Mouse (Mus musculus) MEL (cell line): ENCODE results near the gene C1ra.

Experiments
- BHLHE40 ChIP-seq: IDR thresholded peaks from 2 replicates; pipeline ENCODE4 v1.6.1; 2012; ENCODE audit warnings: low read depth, mild to moderate bottlenecking, inconsistent platforms, low read length, improper control_type of control experiment, borderline replicate concordance
- CTCF ChIP-seq, 3 experiments: IDR thresholded peaks in 2 of 3; conservative IDR thresholded peaks in 1 of 3; 2 replicates each; pipeline ENCODE4 v1.5.1; 2011 to 2012; ENCODE audit warnings: low read length in 3 of 3, low read depth in 2 of 3, mild to moderate bottlenecking in 2 of 3, improper control_type of control experiment in 1 of 3, inconsistent platforms in 1 of 3, mixed read lengths in 1 of 3, moderate library complexity in 1 of 3; ENCODE audit not compliant: control insufficient read depth in 1 of 3, insufficient read depth in 1 of 3, poor library complexity in 1 of 3, severe bottlenecking in 1 of 3
- E2F4 ChIP-seq: IDR thresholded peaks from 2 replicates; pipeline ENCODE4 v1.6.1; 2011; ENCODE audit warnings: low read depth, low read length, improper control_type of control experiment, borderline replicate concordance
- ELF1 ChIP-seq: IDR thresholded peaks from 2 replicates; pipeline ENCODE4 v1.6.1; 2014; ENCODE audit warnings: low read depth, mild to moderate bottlenecking, inconsistent platforms, low read length, improper control_type of control experiment, moderate library complexity
- GATA1 ChIP-seq: IDR thresholded peaks from 2 replicates; pipeline ENCODE4 v1.6.1; 2011; ENCODE audit warnings: low read depth, low read length, improper control_type of control experiment
- POLR2A ChIP-seq, 2 experiments: IDR thresholded peaks; 2 replicates each; pipeline ENCODE4 v1.6.1; 2011 to 2012; ENCODE audit warnings: low read length in 2 of 2, mild to moderate bottlenecking in 2 of 2, control low read depth in 1 of 2, improper control_type of control experiment in 1 of 2, low read depth in 1 of 2, moderate library complexity in 1 of 2; ENCODE audit not compliant: control insufficient read depth in 1 of 2, insufficient read depth in 1 of 2, poor library complexity in 1 of 2
- RCOR1 ChIP-seq: IDR thresholded peaks from 2 replicates; pipeline ENCODE4 v1.6.1; 2012; ENCODE audit warnings: low read depth, mild to moderate bottlenecking, inconsistent platforms, low read length, improper control_type of control experiment
- TCF12 ChIP-seq: IDR thresholded peaks from 2 replicates; pipeline ENCODE4 v1.6.1; 2014; ENCODE audit warnings: low read depth, mild to moderate bottlenecking, inconsistent platforms, low read length, improper control_type of control experiment, moderate library complexity
- USF1 ChIP-seq: IDR thresholded peaks from 2 replicates; pipeline ENCODE4 v1.6.1; 2014; ENCODE audit warnings: low read depth, mild to moderate bottlenecking, inconsistent platforms, low read length, improper control_type of control experiment, moderate library complexity

DNA sequence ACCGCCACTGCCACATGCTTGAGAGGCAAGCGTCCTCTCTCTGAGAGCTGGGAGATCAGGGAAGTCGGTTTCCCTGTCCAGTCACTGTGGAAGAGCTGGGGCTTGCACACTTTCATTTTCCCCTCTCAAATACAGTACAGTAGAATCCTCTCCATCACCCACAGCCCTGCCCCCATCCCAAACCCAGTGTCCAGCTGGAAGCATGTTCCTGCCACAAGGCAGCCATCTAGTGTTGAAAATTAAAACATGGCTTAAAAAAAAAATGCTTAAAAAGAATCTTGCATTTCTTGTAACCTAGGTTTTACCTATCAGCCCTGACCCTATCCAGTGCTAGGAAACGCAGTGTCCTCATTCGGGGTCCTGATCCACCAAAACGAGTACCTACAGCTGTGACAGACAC lies 32.3 kb downstream of the C1ra start:
- TF ChIP-seq POLR2A (IDR thresholded peaks at IDR 0.05; ENCODE audit: control insufficient read depth in 1 of 2, insufficient read depth in 1 of 2, low read depth in 1 of 2, low read length in 2 of 2, poor library complexity in 1 of 2) (no peak), TCF12 (no peak), CTCF (IDR thresholded peaks at IDR 0.05 in 2 of 3, conservative IDR thresholded peaks at IDR 0.05 in 1 of 3; ENCODE audit: control insufficient read depth in 1 of 3, insufficient read depth in 1 of 3, low read depth in 2 of 3, low read length in 3 of 3, poor library complexity in 1 of 3, severe bottlenecking in 1 of 3) (peak in 1 of 3 experiments; percentile 21; a peak in 1 of 6 replicates), ELF1 (no peak), BHLHE40 (no peak), USF1 (no peak), RCOR1 (no peak), GATA1 (no peak), E2F4 (no peak)
